Mouse (Mus musculus) embryonic facial prominence, embryonic 13.5 days (tissue): ENCODE data around the gene Nedd9. TPM values are rescaled to one million over a fixed set of nuclear protein-coding genes. Genes with fewer than 3 reads are reported as not detected.

Experiments used
- ATAC-seq: fragments of 200-750 bp; cut with Nextera tagmentation; 2 replicates; pipeline ENCODE4 v1.8.0; 2017; ENCODE audit warnings: low read depth; ENCODE audit not compliant: insufficient number of reproducible peaks, insufficient read depth, low FRiP score, low TSS enrichment
- H3K27ac ChIP-seq: fragments of 300-500 bp; sonication (generic); 2 replicates; pipeline ENCODE4 v1.5.1; 2015; ENCODE audit warnings: moderate library complexity, mild to moderate bottlenecking, inconsistent platforms
- H3K27me3 ChIP-seq: fragments of 300-500 bp; sonication (generic); 2 replicates; pipeline ENCODE4 v1.6.1; 2015; ENCODE audit warnings: mild to moderate bottlenecking, inconsistent platforms
- H3K36me3 ChIP-seq: fragments of 300-500 bp; sonication (generic); 2 replicates; pipeline ENCODE4 v1.6.1; 2015; ENCODE audit warnings: mild to moderate bottlenecking, inconsistent platforms
- H3K4me1 ChIP-seq: fragments of 300-500 bp; sonication (generic); 2 replicates; pipeline ENCODE4 v1.6.1; 2015; ENCODE audit warnings: inconsistent platforms
- H3K4me2 ChIP-seq: fragments of 300-500 bp; sonication (generic); 2 replicates; pipeline ENCODE4 v1.6.1; 2015; ENCODE audit warnings: moderate library complexity, mild to moderate bottlenecking, inconsistent platforms
- H3K4me3 ChIP-seq: fragments of 300-500 bp; sonication (generic); 2 replicates; pipeline ENCODE4 v1.5.1; 2015; ENCODE audit warnings: mild to moderate bottlenecking, inconsistent platforms
- H3K9ac ChIP-seq: fragments of 300-500 bp; sonication (generic); 2 replicates; pipeline ENCODE4 v1.6.1; 2015; ENCODE audit warnings: mild to moderate bottlenecking, inconsistent platforms
- H3K9me3 ChIP-seq: fragments of 300-500 bp; sonication (generic); 2 replicates; pipeline ENCODE4 v1.6.1; 2016; ENCODE audit warnings: inconsistent platforms
- WGBS: fragments of 180-500 bp; shearing (Covaris S2); methylation state at CpG from one replicate; pipeline ENCODE4 v1.1.7; 2015; ENCODE audit warnings: mixed read lengths; 5-methylcytosine and 5-hydroxymethylcytosine counted together
- polyA plus RNA-seq: library from polyadenylated mRNA; unstranded; fragments of >200 nt; fragmentation: Nextera tagmentation; extraction: Ambion mirVana; gene quantifications from 2 replicates; pipeline ENCODE4 v1.2.1, GENCODE M21; 2015

The Nedd9 gene
- polyA plus RNA-seq, 1 experiment from 2014 or later = 23.2 TPM

DNA sequence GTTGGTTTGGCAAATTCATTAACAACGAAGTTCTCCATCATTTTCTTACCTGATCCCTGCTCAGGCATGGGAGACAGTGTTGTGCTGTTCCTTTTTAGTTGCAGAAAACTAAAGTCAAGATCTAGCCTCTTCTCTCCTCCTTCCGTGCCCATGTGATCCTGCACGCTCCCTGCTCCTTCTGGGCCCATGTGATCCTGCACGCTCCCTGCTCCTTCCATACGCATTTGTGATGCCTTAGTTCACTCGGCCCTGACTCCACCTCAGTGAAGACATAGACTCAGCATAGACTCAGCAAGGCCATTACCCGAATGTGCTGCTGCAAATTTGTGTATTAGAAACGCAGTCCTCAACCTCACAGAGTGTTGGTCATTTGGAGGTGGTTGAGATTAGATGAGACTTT is 3.1 kb upstream of the Nedd9 start:
- H3K4me3 ChIP-seq = no peak overlapping the region
- WGBS = 80% methylated on average over 8 of the region's 8 CpGs
- no peak overlapping the region for H3K4me2 ChIP-seq
- 0 out of 2 replicates have a peak overlapping the region, but pooled peaks have one; percentile 13 for H3K27ac ChIP-seq
- no peak overlapping the region for H3K9ac ChIP-seq
- no peak for ATAC-seq
- H3K27me3 ChIP-seq = no peaks in the 10 kb centered on the region
- peaks cover 20% of the 10 kb centered on the region; the same call in 1 of the 2 replicates for H3K4me1 ChIP-seq
- H3K9me3 ChIP-seq = no peaks in the 10 kb centered on the region
- no peaks in the 10 kb centered on the region for H3K36me3 ChIP-seq

GRCm38 (mm10) chr13:41489705-41490275 is 2.6 kb upstream of the Nedd9 start:
- no peak overlapping the region for H3K4me2 ChIP-seq
- ATAC-seq = no peak
- no peaks in the 10 kb centered on the region for H3K36me3 ChIP-seq
- 0 out of 2 replicates have a peak overlapping the region, but pooled peaks have one; percentile 13 for H3K27ac ChIP-seq
- H3K4me3 ChIP-seq = no peak overlapping the region
- no peak overlapping the region for H3K9ac ChIP-seq
- WGBS = 38% methylated on average over 9 of the region's 9 CpGs
- H3K9me3 ChIP-seq = no peaks in the 10 kb centered on the region
- H3K4me1 ChIP-seq = peaks cover 20% of the 10 kb centered on the region; the same call in 1 of the 2 replicates
- H3K27me3 ChIP-seq = no peaks in the 10 kb centered on the region

GRCm38 (mm10) chr13:41487409-41487743 is 214 bp upstream of the Nedd9 start:
- Histone ChIP-seq H3K27ac (no peak overlapping the region), H3K9ac (no peak overlapping the region), H3K36me3 (no peaks in the 10 kb centered on the region), H3K4me3 (no peak overlapping the region), H3K4me2 (no peak overlapping the region), H3K27me3 (no peaks in the 10 kb centered on the region), H3K4me1 (peaks cover 20% of the 10 kb centered on the region; the same call in 1 of the 2 replicates), H3K9me3 (no peaks in the 10 kb centered on the region)
- WGBS = 76% methylated on average over 2 of the region's 2 CpGs
- ATAC-seq = no peak

DNA sequence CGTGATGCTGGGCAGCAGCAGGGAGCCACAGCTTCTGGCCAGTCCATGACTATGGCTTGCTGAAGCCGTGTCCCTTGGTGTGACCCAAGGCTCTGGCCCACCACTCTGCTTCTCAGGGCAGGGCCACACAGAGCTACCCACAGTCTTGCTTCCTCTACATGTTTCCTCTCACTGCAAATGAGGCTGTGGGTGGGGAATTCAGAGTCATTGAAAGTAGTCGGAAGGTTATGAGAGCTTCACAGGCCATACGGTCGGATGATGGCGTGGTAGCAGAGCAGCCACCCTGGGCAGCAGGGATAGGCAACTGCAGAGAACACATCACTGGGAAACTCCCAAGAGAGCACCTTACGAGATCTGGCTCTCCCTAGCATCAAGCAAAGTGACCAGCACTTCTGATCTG is 3.2 kb downstream of the Nedd9 start:
- H3K27ac ChIP-seq = no peak overlapping the region
- no peak for ATAC-seq
- H3K4me2 ChIP-seq = no peak overlapping the region
- 0 out of 2 replicates have a peak, but pooled peaks cover 6% of the 10 kb centered on the region for H3K4me1 ChIP-seq
- H3K9ac ChIP-seq = no peak overlapping the region
- no peak overlapping the region for H3K4me3 ChIP-seq
- no peaks in the 10 kb centered on the region for H3K27me3 ChIP-seq
- no peaks in the 10 kb centered on the region for H3K9me3 ChIP-seq
- 86% methylated on average over 7 of the region's 7 CpGs for WGBS
- no peaks in the 10 kb centered on the region for H3K36me3 ChIP-seq

DNA sequence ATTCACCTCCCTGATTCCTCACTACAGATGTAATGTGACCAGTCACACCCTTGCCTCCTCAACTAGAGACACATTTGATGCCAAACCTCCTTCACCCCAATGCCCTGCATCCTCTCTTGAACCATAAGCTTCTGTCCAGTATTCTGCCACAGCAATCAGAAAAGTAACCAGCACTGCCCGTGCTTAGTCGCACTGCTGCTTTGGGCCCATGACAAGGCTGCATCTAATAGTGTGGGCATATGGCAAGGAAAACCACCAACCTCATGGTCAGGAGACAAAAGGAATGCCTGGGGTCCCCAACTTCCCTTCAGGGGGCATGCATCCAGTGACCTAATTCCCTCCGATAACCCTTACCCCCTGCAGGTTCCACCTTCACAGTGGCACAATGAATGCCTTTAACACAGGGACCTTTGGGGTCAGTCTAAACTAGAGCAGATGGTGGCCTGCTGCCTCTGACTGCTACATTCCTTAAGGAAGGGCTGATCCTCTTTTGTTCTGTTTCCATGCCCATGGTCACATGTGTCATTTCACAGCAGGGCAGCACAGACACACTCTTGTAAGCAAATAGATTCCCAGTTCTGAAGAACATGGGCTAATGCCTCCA is 4.7 kb downstream of the Nedd9 start:
- no peak overlapping the region for H3K27ac ChIP-seq
- no peaks in the 10 kb centered on the region for H3K36me3 ChIP-seq
- no peaks in the 10 kb centered on the region for H3K27me3 ChIP-seq
- no peak overlapping the region for H3K4me3 ChIP-seq
- 31% methylated on average over 3 of the region's 3 CpGs for WGBS
- H3K9ac ChIP-seq = no peak overlapping the region
- no peaks in the 10 kb centered on the region for H3K9me3 ChIP-seq
- 0 out of 2 replicates have a peak, but pooled peaks cover 6% of the 10 kb centered on the region for H3K4me1 ChIP-seq
- no peak overlapping the region for H3K4me2 ChIP-seq
- no peak for ATAC-seq

DNA sequence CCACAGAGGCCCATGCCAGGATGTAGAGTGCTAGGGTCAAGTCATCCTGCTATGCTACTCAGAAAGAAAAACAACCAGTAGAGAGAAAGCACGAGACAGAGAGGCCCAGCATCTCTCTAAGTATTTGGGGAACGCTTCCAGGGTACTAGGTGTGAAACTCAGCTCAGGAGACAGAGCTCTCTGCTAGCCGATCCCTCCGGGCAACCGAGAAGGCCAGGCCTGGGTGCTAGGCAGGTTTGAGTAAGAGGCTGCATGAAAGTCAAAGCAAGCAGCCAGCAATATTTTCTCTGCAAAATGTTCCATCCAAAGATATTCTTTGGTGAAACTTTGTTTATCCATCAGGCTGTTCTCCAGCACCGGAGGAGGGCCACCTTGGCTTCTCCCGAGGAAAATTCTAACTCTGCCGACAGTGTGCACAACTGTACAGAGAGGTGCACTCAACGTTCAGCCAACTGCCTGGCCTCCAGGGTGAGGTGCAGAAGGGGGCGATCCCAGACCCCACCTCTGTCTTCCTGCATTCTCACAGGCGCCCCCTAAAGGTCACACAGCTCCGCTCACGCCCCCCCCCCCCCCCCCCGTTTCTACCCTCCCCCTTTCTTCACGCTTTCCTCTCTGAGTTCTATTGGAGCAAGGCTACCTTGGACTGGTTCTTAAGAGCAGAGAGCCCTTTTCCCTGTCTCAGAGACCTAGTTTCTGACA is 7.3 kb downstream of the Nedd9 start:
- 74% methylated on average over 15 of the region's 15 CpGs for WGBS
- Histone ChIP-seq H3K36me3 (no peaks in the 10 kb centered on the region), H3K27ac (no peak overlapping the region), H3K4me1 (no peaks in the 10 kb centered on the region), H3K27me3 (no peaks in the 10 kb centered on the region), H3K9me3 (no peaks in the 10 kb centered on the region), H3K4me3 (no peak overlapping the region), H3K4me2 (no peak overlapping the region), H3K9ac (no peak overlapping the region)
- ATAC-seq = no peak

DNA sequence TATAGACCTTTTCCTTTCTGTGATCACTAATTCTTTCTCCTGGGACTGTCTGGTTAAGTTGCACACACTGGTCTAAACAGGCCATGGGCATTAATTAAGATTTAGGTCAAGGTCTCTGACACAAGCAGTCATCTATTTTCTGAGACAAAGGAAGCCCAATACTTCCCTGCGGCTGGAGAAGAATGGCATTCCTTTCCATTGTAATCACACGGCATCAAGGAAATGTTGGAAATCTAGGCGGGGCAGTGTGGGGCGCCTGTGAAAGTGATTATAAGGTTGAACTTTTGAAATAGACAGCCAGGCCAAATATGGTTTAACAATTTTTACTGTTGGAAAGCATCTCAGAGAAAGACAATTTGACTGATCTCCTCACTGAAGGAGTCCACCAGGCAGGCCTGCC is 10.9 kb downstream of the Nedd9 start:
- ATAC-seq = no peak
- Histone ChIP-seq H3K4me2 (no peak overlapping the region), H3K36me3 (no peaks in the 10 kb centered on the region), H3K9me3 (no peaks in the 10 kb centered on the region), H3K27ac (no peak overlapping the region), H3K9ac (no peak overlapping the region), H3K27me3 (no peaks in the 10 kb centered on the region), H3K4me3 (no peak overlapping the region), H3K4me1 (no peaks in the 10 kb centered on the region)
- WGBS = 71% methylated on average over 4 of the region's 4 CpGs

GRCm38 (mm10) chr13:41474365-41474764 is 12.8 kb downstream of the Nedd9 start:
- Histone ChIP-seq H3K4me2 (no peak overlapping the region), H3K27me3 (no peaks in the 10 kb centered on the region), H3K9ac (no peak overlapping the region), H3K36me3 (no peaks in the 10 kb centered on the region), H3K27ac (no peak overlapping the region), H3K4me3 (no peak overlapping the region), H3K4me1 (no peaks in the 10 kb centered on the region), H3K9me3 (no peaks in the 10 kb centered on the region)
- WGBS = 80% methylated on average over 5 of the region's 5 CpGs
- no peak for ATAC-seq

- no peaks in the 10 kb centered on the region for H3K36me3 ChIP-seq
- no peaks in the 10 kb centered on the region for H3K27me3 ChIP-seq
- H3K4me1 ChIP-seq = no peaks in the 10 kb centered on the region
- no peak overlapping the region for H3K9ac ChIP-seq
- H3K4me3 ChIP-seq = no peak overlapping the region
- WGBS = 83% methylated on average over 4 of the region's 4 CpGs
- no peaks in the 10 kb centered on the region for H3K9me3 ChIP-seq
- no peak overlapping the region for H3K4me2 ChIP-seq
- no peak overlapping the region for H3K27ac ChIP-seq
- no peak for ATAC-seq
These were observed 13.7 kb downstream of the Nedd9 start for GRCm38 (mm10) chr13:41473504-41473903.

- no peak overlapping the region for H3K4me3 ChIP-seq
- H3K27ac ChIP-seq = no peak overlapping the region
- no peaks in the 10 kb centered on the region for H3K9me3 ChIP-seq
- no peak overlapping the region for H3K4me2 ChIP-seq
- no peaks in the 10 kb centered on the region for H3K4me1 ChIP-seq
- no peaks in the 10 kb centered on the region for H3K36me3 ChIP-seq
- 59% methylated on average over 5 of the region's 5 CpGs for WGBS
- H3K9ac ChIP-seq = no peak overlapping the region
- no peak for ATAC-seq
- H3K27me3 ChIP-seq = no peaks in the 10 kb centered on the region
These were observed 14.2 kb downstream of the Nedd9 start for GRCm38 (mm10) chr13:41472878-41473424.

DNA sequence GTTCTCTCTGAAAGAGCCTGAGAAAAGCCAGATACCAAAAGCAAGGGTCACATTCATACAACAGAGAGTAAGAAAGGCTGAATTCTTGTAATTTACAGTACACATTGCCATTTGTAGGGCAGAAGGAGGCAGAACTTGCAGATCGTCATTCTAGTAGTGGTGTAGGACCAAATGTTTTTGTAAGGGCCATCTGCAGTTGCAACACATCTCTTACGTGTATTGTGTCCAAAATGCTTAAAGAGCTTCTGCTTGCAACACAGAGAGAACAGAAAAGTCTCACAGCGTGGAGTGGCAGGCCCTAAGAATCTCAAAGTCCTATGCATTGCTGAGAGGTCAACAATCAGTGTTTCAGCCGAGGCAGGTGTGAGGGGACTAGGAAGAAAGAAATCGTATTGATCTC is 18.9 kb downstream of the Nedd9 start:
- ATAC-seq = no peak
- Histone ChIP-seq H3K4me3 (no peak overlapping the region), H3K27me3 (no peaks in the 10 kb centered on the region), H3K9me3 (no peaks in the 10 kb centered on the region), H3K4me1 (no peaks in the 10 kb centered on the region), H3K9ac (no peak overlapping the region), H3K27ac (no peak overlapping the region), H3K36me3 (no peaks in the 10 kb centered on the region), H3K4me2 (no peak overlapping the region)
- 78% methylated on average over 5 of the region's 5 CpGs for WGBS

DNA sequence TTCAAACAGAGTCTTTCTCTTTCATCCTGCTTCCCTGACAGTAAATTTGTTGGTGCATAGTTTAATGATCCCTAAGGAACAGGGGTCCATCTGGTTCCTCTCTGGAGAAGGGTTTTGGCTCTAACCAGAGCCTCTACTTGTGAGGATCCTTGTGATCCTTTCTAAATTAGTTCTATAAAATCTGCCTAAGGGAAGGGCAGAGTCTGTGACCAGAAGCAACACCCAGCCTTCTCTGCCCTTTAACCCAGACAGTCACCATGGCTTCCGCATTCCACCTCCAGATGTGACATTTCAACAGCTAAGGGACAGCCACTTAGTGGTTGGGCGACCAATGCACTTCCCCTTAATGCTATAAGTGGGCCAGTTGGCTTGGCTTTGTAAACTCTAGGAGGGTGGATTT is 20.1 kb downstream of the Nedd9 start:
- H3K9me3 ChIP-seq = no peaks in the 10 kb centered on the region
- no peaks in the 10 kb centered on the region for H3K27me3 ChIP-seq
- no peak overlapping the region for H3K9ac ChIP-seq
- H3K4me2 ChIP-seq = no peak overlapping the region
- H3K36me3 ChIP-seq = no peaks in the 10 kb centered on the region
- WGBS = 69% methylated on average over 2 of the region's 2 CpGs
- H3K4me3 ChIP-seq = no peak overlapping the region
- no peaks in the 10 kb centered on the region for H3K4me1 ChIP-seq
- no peak overlapping the region for H3K27ac ChIP-seq
- no peak for ATAC-seq
